In genomic region chr12:99442819-99443218, GRCm38 (mm10) we compare ENCODE assay signal across 16 mouse cellular contexts.
"Had no signal": no experiment of that assay in that cellular context is flagged by ENCODE, and none has a peak within 500 bp of the region (broad histone marks: within the 10 kb centered on the region; RNA-seq: fewer than 3 reads in every experiment).

No protein-coding gene starts in this region.

- DNase-seq: heart, postnatal 10 days; heart, postnatal 14 days; heart, postnatal 36 days; heart, postnatal 4 days; kidney, adult 11 months; kidney, adult 18-20 months; kidney, adult 2 months; kidney, adult 8-10 months; kidney, adult 9 months; kidney, postnatal 10 days; kidney, postnatal 14 days; kidney, postnatal 25 days; kidney, postnatal 36 days; kidney, postnatal 4 days; layer of hippocampus, adult 9-11 months; layer of hippocampus, postnatal 36 days had no signal
